Comparison of ENCODE assay signal across 20 mouse cellular contexts in the genomic region with DNA sequence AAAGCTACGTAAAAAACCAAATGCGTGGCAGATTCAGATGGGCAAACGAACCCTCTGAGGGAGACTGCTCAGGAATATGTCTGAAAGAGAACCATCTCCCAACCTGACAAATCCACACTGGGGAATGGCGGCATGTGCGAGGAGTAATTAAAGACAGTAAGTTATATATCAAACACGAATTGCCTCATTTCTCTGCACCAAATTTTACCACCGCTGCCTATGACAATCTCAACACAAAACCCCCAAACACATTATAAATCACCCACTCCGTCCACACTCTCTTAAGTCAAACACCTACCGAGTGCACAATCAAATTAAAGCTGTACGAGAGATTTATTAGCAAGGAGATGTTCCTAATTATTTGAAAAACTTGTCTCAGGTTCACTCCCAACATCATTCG.
DNase-seq lines count a peak whose midpoint lies in the region; ATAC-seq lines count a peak whose summit lies in the region.
"Had no signal": no experiment of that assay in that cellular context is flagged by ENCODE, and none has a peak within 500 bp of the region (broad histone marks: within the 10 kb centered on the region; RNA-seq: fewer than 3 reads in every experiment).

No protein-coding gene starts in this region.

- H3K27ac ChIP-seq in kidney, embryonic 14.5 days (ENCODE audit: low read depth, low read length) = no peak overlapping the region
- no peak overlapping the region for H3K27ac ChIP-seq in neural tube, embryonic 12.5 days
- H3K27ac ChIP-seq in limb, embryonic 12.5 days = no peak overlapping the region
- H3K27ac ChIP-seq in forebrain, embryonic 16.5 days (ENCODE audit: low read length) = no peak overlapping the region
- H3K27ac ChIP-seq: embryonic facial prominence, embryonic 15.5 days; forebrain, embryonic 10.5 days; heart, embryonic 13.5 days had no signal

- WGBS in kidney, embryonic 14.5 days = 31% methylated on average over 11 of the region's 11 CpGs
- WGBS in neural tube, embryonic 12.5 days = 66% methylated on average over 11 of the region's 11 CpGs
- WGBS in limb, embryonic 12.5 days = 14% methylated on average over 11 of the region's 11 CpGs
- 89% methylated on average over 11 of the region's 11 CpGs for WGBS in forebrain, embryonic 16.5 days

- no peaks in the 10 kb centered on the region for H3K4me1 ChIP-seq in kidney, embryonic 14.5 days (ENCODE audit: control insufficient read depth, insufficient read depth, low read length)
- H3K4me1 ChIP-seq in neural tube, embryonic 12.5 days = peaks cover 8% of the 10 kb centered on the region
- peaks cover 17% of the 10 kb centered on the region for H3K4me1 ChIP-seq in limb, embryonic 12.5 days (replicated peaks)
- no peaks in the 10 kb centered on the region for H3K4me1 ChIP-seq in forebrain, embryonic 16.5 days (replicated peaks; ENCODE audit: control insufficient read depth, insufficient read depth, low read length)
- H3K4me1 ChIP-seq: embryonic facial prominence, embryonic 15.5 days; heart, embryonic 13.5 days had no signal

- no peak overlapping the region for H3K4me3 ChIP-seq in kidney, embryonic 14.5 days (ENCODE audit: low read length)
- H3K4me3 ChIP-seq in neural tube, embryonic 12.5 days = no peak overlapping the region
- H3K4me3 ChIP-seq in limb, embryonic 12.5 days (replicated peaks) = 0 out of 2 replicates have a peak overlapping the region, but pooled peaks have one; percentile 11
- H3K4me3 ChIP-seq in forebrain, embryonic 16.5 days (replicated peaks; ENCODE audit: low read length) = no peak overlapping the region
- H3K4me3 ChIP-seq: embryonic facial prominence, embryonic 15.5 days; erythroblast, embryonic 14.5 days; forebrain, embryonic 10.5 days; heart, embryonic 13.5 days had no signal

- ATAC-seq in kidney, embryonic 14.5 days (ENCODE audit: low FRiP score, low TSS enrichment) = no peak
- no peak for ATAC-seq in neural tube, embryonic 12.5 days (ENCODE audit: low FRiP score, low read depth)
- ATAC-seq in limb, embryonic 12.5 days (ENCODE audit: insufficient number of reproducible peaks, insufficient read depth, low FRiP score, low TSS enrichment, low read depth) = no peak
- no peak for ATAC-seq in forebrain, embryonic 16.5 days
- ATAC-seq: forebrain, embryonic 14.5 days had no signal

- peak overlapping the region; percentile 4 for H3K4me2 ChIP-seq in kidney, embryonic 14.5 days (replicated peaks; ENCODE audit: low read depth, low read length)
- H3K4me2 ChIP-seq in neural tube, embryonic 12.5 days (replicated peaks) = 0 out of 2 replicates have a peak overlapping the region, but pooled peaks have one; percentile 2
- H3K4me2 ChIP-seq in limb, embryonic 12.5 days = peak overlapping the region; percentile 42
- H3K4me2 ChIP-seq in forebrain, embryonic 16.5 days (ENCODE audit: low read length) = no peak overlapping the region
- H3K4me2 ChIP-seq: embryonic facial prominence, embryonic 15.5 days; heart, embryonic 13.5 days had no signal

- no peaks in the 10 kb centered on the region for H3K27me3 ChIP-seq in kidney, embryonic 14.5 days (ENCODE audit: control insufficient read depth, insufficient read depth, low read length)
- H3K27me3 ChIP-seq in neural tube, embryonic 12.5 days (replicated peaks) = no peaks in the 10 kb centered on the region
- H3K27me3 ChIP-seq in limb, embryonic 12.5 days = no peaks in the 10 kb centered on the region
- H3K27me3 ChIP-seq in forebrain, embryonic 16.5 days (replicated peaks; ENCODE audit: control insufficient read depth, insufficient read depth, low read length) = no peaks in the 10 kb centered on the region
- H3K27me3 ChIP-seq: embryonic facial prominence, embryonic 15.5 days; heart, embryonic 13.5 days had no signal

- DNase-seq in kidney, adult 8-10 months = no peak
- no peak for DNase-seq in neural tube, embryonic 10.5 days (ENCODE audit: extremely low spot score, low spot score)
- DNase-seq in left cerebral cortex, adult 18-20 months (ENCODE audit: low spot score in 2 of 2) = no peak
- DNase-seq: adrenal gland, postnatal 10 days; cerebellum, adult 11 months; cerebellum, adult 8-10 months; cerebellum, postnatal 14 days; embryo, embryonic 11 days; gastrocnemius, postnatal 36 days; heart, adult 11 months; heart, postnatal 4 days had no signal

- no peak overlapping the region for H3K9ac ChIP-seq in kidney, embryonic 14.5 days (ENCODE audit: low read depth, low read length)
- H3K9ac ChIP-seq in neural tube, embryonic 12.5 days = no peak overlapping the region
- H3K9ac ChIP-seq in limb, embryonic 12.5 days (replicated peaks) = no peak overlapping the region
- H3K9ac ChIP-seq in forebrain, embryonic 16.5 days (replicated peaks; ENCODE audit: low read depth, low read length) = no peak overlapping the region
- H3K9ac ChIP-seq: embryonic facial prominence, embryonic 15.5 days; heart, embryonic 13.5 days had no signal

- H3K36me3 ChIP-seq in kidney, embryonic 14.5 days (ENCODE audit: control insufficient read depth, insufficient read depth, low read length) = no peaks in the 10 kb centered on the region
- H3K36me3 ChIP-seq in neural tube, embryonic 12.5 days = no peaks in the 10 kb centered on the region
- H3K36me3 ChIP-seq in limb, embryonic 12.5 days = no peaks in the 10 kb centered on the region
- H3K36me3 ChIP-seq in forebrain, embryonic 16.5 days (ENCODE audit: control insufficient read depth, insufficient read depth) = no peaks in the 10 kb centered on the region
- H3K36me3 ChIP-seq: embryonic facial prominence, embryonic 15.5 days; forebrain, embryonic 10.5 days; heart, embryonic 13.5 days had no signal

- H3K9me3 ChIP-seq in kidney, embryonic 14.5 days (ENCODE audit: control insufficient read depth, low read length) = no peaks in the 10 kb centered on the region
- no peaks in the 10 kb centered on the region for H3K9me3 ChIP-seq in neural tube, embryonic 12.5 days
- no peaks in the 10 kb centered on the region for H3K9me3 ChIP-seq in limb, embryonic 12.5 days
- no peaks in the 10 kb centered on the region for H3K9me3 ChIP-seq in forebrain, embryonic 16.5 days (ENCODE audit: control insufficient read depth, low read length)
- H3K9me3 ChIP-seq: embryonic facial prominence, embryonic 15.5 days; forebrain, embryonic 10.5 days; heart, embryonic 13.5 days had no signal
